Mouse (Mus musculus) lung, embryonic 15.5 days (tissue): ENCODE measurements at regions not wholly inside any gene's neighbourhood (a gene's known extent, or its start where the extent isn't known, plus 50 kb on each side); places are given as distances from the start of the nearest gene placed in this dataset.
"Not testable (repeated sequence)": the region's sequence is repeated elsewhere in the genome, so short reads cannot be mapped to it uniquely, and the experiment has no call there.

Experiments
- ATAC-seq: fragments of 200-750 bp; cut with Nextera tagmentation; 2 replicates; pipeline ENCODE4 v1.8.0; 2017; ENCODE audit warnings: moderate number of reproducible peaks, borderline replicate concordance; ENCODE audit not compliant: low FRiP score, low TSS enrichment; ENCODE audit errors: extremely low read depth
- H3K27ac ChIP-seq: fragments of 300-500 bp; sonication (generic); 2 replicates; pipeline ENCODE4 v1.5.1; 2015; ENCODE audit warnings: moderate library complexity, mild to moderate bottlenecking, inconsistent platforms
- H3K27me3 ChIP-seq: fragments of 300-500 bp; sonication (generic); 2 replicates; pipeline ENCODE4 v1.6.1; 2015; ENCODE audit warnings: inconsistent platforms
- H3K36me3 ChIP-seq: fragments of 300-500 bp; sonication (generic); 2 replicates; pipeline ENCODE4 v1.6.1; 2015; ENCODE audit warnings: inconsistent platforms
- H3K4me1 ChIP-seq: fragments of 300-500 bp; sonication (generic); 2 replicates; pipeline ENCODE4 v1.6.1; 2015; ENCODE audit warnings: inconsistent platforms
- H3K4me2 ChIP-seq: fragments of 300-500 bp; sonication (generic); 2 replicates; pipeline ENCODE4 v1.6.1; 2015; ENCODE audit warnings: inconsistent platforms, mild to moderate bottlenecking, moderate library complexity
- H3K4me3 ChIP-seq: fragments of 300-500 bp; sonication (generic); 2 replicates; pipeline ENCODE4 v1.5.1; 2015; ENCODE audit warnings: mild to moderate bottlenecking, inconsistent platforms
- H3K9ac ChIP-seq: fragments of 300-500 bp; sonication (generic); 2 replicates; pipeline ENCODE4 v1.6.1; 2015; ENCODE audit warnings: inconsistent platforms
- H3K9me3 ChIP-seq: fragments of 300-500 bp; sonication (generic); 2 replicates; pipeline ENCODE4 v1.6.1; 2016; ENCODE audit warnings: inconsistent platforms
- WGBS: fragments of 180-500 bp; shearing (Covaris S2); methylation state at CpG from one replicate; pipeline ENCODE4 v1.1.7; 2015; 5-methylcytosine and 5-hydroxymethylcytosine counted together

GRCm38 (mm10) chr9:94155581-94155980 is 382.3 kb downstream of the 1190002N15Rik start:
- Histone ChIP-seq H3K36me3 (no peaks in the 10 kb centered on the region), H3K4me2 (no peak overlapping the region), H3K4me3 (no peak overlapping the region), H3K27ac (no peak overlapping the region), H3K9me3 (no peaks in the 10 kb centered on the region), H3K4me1 (no peaks in the 10 kb centered on the region), H3K27me3 (no peaks in the 10 kb centered on the region), H3K9ac (no peak overlapping the region)
- 40% methylated on average over 2 of the region's 2 CpGs for WGBS
- no peak for ATAC-seq

DNA sequence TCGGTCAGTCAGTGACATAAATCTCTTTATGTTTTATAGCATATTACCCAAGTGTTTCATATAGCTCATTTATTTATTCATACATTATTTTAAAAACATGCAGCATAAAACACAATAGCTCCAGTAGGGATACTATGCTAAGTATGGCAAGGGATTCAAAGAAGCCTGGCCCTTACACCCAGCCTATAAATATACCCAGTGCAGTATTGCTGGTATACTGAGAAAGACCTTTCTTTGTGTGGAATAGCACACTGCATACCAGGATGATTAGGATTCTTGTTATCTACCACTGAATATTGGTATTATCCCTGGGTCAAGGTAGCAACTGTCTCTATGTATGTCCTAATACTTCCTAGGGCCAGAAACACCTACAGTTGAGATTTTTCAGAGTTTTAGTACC is 389.4 kb downstream of the 1190002N15Rik start:
- ATAC-seq, result no peak

DNA sequence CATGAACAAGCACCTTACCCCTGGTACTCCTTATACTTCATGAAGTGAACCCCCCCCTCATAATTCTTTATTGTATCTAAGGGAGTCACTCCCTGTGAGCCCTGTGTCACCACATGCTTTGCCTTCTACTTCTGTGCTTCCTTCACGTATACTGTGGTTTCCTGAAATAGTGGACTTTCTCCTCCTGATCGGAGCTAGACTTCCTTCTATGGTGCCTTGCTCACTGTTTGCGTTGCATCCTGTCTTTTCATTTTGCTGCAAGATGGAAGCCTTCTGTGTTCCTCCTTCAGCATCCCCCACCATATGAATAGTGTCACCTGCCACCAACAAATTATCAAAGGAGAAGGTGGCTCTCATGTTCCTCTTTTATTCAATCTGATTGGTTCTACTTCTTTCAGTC is 391.1 kb downstream of the 1190002N15Rik start:
- no peak overlapping the region for H3K4me3 ChIP-seq
- H3K27ac ChIP-seq, result no peak overlapping the region
- no peaks in the 10 kb centered on the region for H3K27me3 ChIP-seq
- no peak overlapping the region for H3K4me2 ChIP-seq
- 88% methylated on average over 3 of the region's 3 CpGs for WGBS
- no peak overlapping the region for H3K9ac ChIP-seq
- H3K36me3 ChIP-seq, result no peaks in the 10 kb centered on the region
- no peaks in the 10 kb centered on the region for H3K9me3 ChIP-seq
- ATAC-seq, result no peak
- no peaks in the 10 kb centered on the region for H3K4me1 ChIP-seq

More for the DNA sequence above, 389.4 kb downstream of the 1190002N15Rik start:
- Histone ChIP-seq H3K4me2 (no peak overlapping the region), H3K27me3 (no peaks in the 10 kb centered on the region), H3K4me3 (no peak overlapping the region), H3K4me1 (no peaks in the 10 kb centered on the region), H3K9ac (no peak overlapping the region), H3K9me3 (no peaks in the 10 kb centered on the region), H3K36me3 (no peaks in the 10 kb centered on the region), H3K27ac (no peak overlapping the region)
- WGBS, result 82% methylated on average over 1 of the region's 1 CpGs

DNA sequence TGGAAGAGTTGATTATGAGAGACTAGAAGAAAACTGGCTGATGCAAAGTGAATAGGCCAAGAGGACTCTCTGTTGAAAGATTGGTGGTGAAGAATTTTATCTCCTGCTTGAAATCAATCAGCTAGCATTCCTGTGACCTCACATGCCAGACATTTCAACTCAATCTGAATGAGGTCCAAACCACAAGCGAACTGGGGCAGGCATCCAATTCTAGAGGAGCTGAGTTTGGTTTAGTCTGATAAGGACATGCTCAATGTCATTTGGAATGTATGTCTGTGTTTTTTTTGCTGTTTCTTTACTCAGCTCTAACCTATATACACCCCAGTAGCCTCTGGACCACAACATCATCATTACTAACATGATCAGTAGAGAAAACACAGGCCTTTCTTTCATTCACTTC is 401.4 kb downstream of the 1190002N15Rik start:
- no peak overlapping the region for H3K9ac ChIP-seq
- no peaks in the 10 kb centered on the region for H3K36me3 ChIP-seq
- no peak overlapping the region for H3K4me3 ChIP-seq
- no peak overlapping the region for H3K27ac ChIP-seq
- no peaks in the 10 kb centered on the region for H3K9me3 ChIP-seq
- ATAC-seq, result 0 out of 2 replicates have a peak, but pooled peaks have one; percentile 42
- no peak overlapping the region for H3K4me2 ChIP-seq
- 4% methylated on average over 1 of the region's 1 CpGs for WGBS
- H3K27me3 ChIP-seq, result no peaks in the 10 kb centered on the region
- H3K4me1 ChIP-seq, result no peaks in the 10 kb centered on the region

GRCm38 (mm10) chr9:94133682-94134081 is 404.2 kb downstream of the 1190002N15Rik start:
- H3K27ac ChIP-seq, result no peak overlapping the region
- no peaks in the 10 kb centered on the region for H3K9me3 ChIP-seq
- whole genome bisulfite sequencing, result 52% methylated on average over 2 of the region's 2 CpGs
- no peak overlapping the region for H3K4me3 ChIP-seq
- H3K4me2 ChIP-seq, result no peak overlapping the region
- H3K4me1 ChIP-seq, result no peaks in the 10 kb centered on the region
- H3K9ac ChIP-seq, result no peak overlapping the region
- no peaks in the 10 kb centered on the region for H3K36me3 ChIP-seq
- no peak for ATAC-seq
- no peaks in the 10 kb centered on the region for H3K27me3 ChIP-seq

- no peak for ATAC-seq
- 56% methylated on average over 1 of the region's 1 CpGs for WGBS
Measured at GRCm38 (mm10) chr9:94131367-94131766, 406.5 kb downstream of the 1190002N15Rik start.

DNA sequence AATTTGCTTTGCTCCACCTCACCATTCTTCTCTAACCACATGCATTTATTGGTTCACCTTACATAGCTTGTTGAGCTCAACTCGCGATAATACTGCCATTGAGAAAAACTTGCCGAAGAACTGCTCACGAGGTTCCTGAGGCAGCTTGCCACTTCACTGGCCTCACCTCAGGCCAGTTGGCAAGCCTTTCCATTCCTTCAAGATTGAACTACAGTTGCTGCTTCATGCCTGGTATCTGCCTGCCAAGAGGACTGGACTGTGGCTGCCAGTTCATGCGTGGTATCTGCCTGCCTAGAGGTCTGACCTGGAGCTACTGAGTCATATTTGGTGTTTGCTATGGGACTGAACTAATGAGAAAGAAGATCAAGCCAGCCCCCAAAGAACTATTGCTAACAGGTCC is 420.9 kb downstream of the 1190002N15Rik start:
- 83% methylated on average over 5 of the region's 5 CpGs for WGBS
- Histone ChIP-seq H3K27ac (no peak overlapping the region), H3K4me1 (no peaks in the 10 kb centered on the region), H3K36me3 (no peaks in the 10 kb centered on the region), H3K27me3 (no peaks in the 10 kb centered on the region), H3K9ac (no peak overlapping the region), H3K9me3 (no peaks in the 10 kb centered on the region), H3K4me2 (no peak overlapping the region), H3K4me3 (no peak overlapping the region)
- ATAC-seq, result no peak

More at GRCm38 (mm10) chr9:94131367-94131766, 406.5 kb downstream of the 1190002N15Rik start:
- H3K36me3 ChIP-seq, result no peaks in the 10 kb centered on the region
- no peak overlapping the region for H3K27ac ChIP-seq
- no peaks in the 10 kb centered on the region for H3K9me3 ChIP-seq
- no peaks in the 10 kb centered on the region for H3K27me3 ChIP-seq
- no peaks in the 10 kb centered on the region for H3K4me1 ChIP-seq
- H3K9ac ChIP-seq, result no peak overlapping the region
- no peak overlapping the region for H3K4me2 ChIP-seq
- no peak overlapping the region for H3K4me3 ChIP-seq

DNA sequence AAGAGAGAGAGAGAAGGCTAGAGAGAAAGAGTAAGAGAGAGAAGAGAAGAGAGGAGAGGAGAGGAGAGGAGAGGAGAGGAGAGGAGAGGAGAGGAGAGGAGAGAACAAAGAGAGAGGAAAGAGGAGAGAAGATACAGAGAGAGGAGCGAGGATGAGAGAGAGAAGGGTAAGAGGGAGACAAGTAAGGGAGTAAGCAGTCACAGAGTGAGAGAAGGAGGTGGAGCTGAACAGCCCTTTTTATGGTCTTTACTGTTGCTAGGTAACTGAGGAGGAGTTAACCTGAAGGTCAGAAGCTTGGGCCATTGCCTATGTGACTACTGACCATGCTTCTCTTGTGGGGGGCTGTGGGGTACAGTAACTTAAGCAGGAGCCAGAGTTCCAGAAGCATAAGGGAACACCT is 430.2 kb downstream of the 1190002N15Rik start:
- not testable (repeated sequence) for H3K27me3 ChIP-seq, H3K4me3 ChIP-seq, H3K36me3 ChIP-seq, H3K27ac ChIP-seq, H3K4me2 ChIP-seq, H3K9me3 ChIP-seq, H3K9ac ChIP-seq, H3K4me1 ChIP-seq, ATAC-seq
- 75% methylated on average over 1 of the region's 1 CpGs for WGBS

DNA sequence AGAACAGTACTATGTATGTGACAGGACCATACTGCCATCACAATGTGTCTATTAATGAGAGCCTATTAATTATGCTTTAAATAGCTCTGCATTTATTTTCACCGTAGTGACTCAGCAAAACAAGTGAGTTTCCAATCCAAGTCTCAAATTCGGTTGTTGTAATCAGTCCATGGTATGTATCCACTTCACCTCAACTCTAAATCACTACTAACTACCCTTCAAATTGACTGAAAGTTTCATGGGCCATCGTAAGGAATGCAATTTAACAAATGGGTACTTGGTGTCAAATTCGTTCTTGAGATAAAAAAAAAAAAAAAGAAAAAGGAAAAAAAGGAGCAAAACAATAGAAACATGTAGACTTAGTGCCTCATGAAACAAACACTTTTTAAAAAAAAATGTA is 433.2 kb downstream of the 1190002N15Rik start:
- H3K4me1 ChIP-seq, result no peaks in the 10 kb centered on the region
- no peak overlapping the region for H3K27ac ChIP-seq
- no peak overlapping the region for H3K4me2 ChIP-seq
- H3K27me3 ChIP-seq, result no peaks in the 10 kb centered on the region
- WGBS, result 77% methylated on average over 4 of the region's 4 CpGs
- no peaks in the 10 kb centered on the region for H3K9me3 ChIP-seq
- no peak for ATAC-seq
- H3K36me3 ChIP-seq, result no peaks in the 10 kb centered on the region
- no peak overlapping the region for H3K9ac ChIP-seq
- H3K4me3 ChIP-seq, result no peak overlapping the region

GRCm38 (mm10) chr9:94101958-94102357 is 435.9 kb downstream of the 1190002N15Rik start:
- 50% methylated on average over 3 of the region's 3 CpGs for WGBS
- Histone ChIP-seq H3K27ac (no peak overlapping the region), H3K4me2 (no peak overlapping the region), H3K9ac (no peak overlapping the region), H3K4me3 (no peak overlapping the region), H3K4me1 (no peaks in the 10 kb centered on the region), H3K9me3 (no peaks in the 10 kb centered on the region), H3K36me3 (no peaks in the 10 kb centered on the region), H3K27me3 (no peaks in the 10 kb centered on the region)
- no peak for ATAC-seq

DNA sequence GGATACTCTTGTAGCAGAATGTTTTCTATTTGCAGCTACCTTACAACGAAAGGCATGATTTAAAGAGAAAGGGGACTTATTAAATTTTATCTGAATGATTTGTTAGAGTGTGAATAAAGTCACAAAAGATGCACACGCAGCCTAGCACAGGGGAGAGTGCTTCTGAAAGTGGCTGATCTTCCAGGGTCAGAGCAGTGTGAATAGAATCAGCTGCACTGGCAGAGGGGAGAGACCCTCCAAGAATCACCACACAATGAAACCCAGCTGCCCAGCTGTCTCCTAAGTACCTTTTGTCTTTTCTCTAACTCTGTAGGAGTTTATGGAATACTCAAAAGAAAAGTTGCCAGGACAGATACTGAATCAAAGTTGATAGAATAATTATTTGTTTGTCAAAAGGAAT is 443.1 kb downstream of the 1190002N15Rik start:
- Histone ChIP-seq H3K4me2 (no peak overlapping the region), H3K9ac (no peak overlapping the region), H3K4me1 (no peaks in the 10 kb centered on the region), H3K27me3 (no peaks in the 10 kb centered on the region), H3K4me3 (no peak overlapping the region), H3K27ac (no peak overlapping the region), H3K9me3 (no peaks in the 10 kb centered on the region), H3K36me3 (no peaks in the 10 kb centered on the region)
- no peak for ATAC-seq
- 65% methylated on average over 2 of the region's 2 CpGs for WGBS

GRCm38 (mm10) chr9:94091658-94092225 is 446.1 kb downstream of the 1190002N15Rik start:
- Histone ChIP-seq H3K27me3 (no peaks in the 10 kb centered on the region), H3K4me2 (no peak overlapping the region), H3K4me3 (no peak overlapping the region), H3K9me3 (no peaks in the 10 kb centered on the region), H3K4me1 (no peaks in the 10 kb centered on the region), H3K36me3 (no peaks in the 10 kb centered on the region), H3K27ac (no peak overlapping the region), H3K9ac (no peak overlapping the region)
- ATAC-seq, result no peak
- WGBS, result 50% methylated on average over 7 of the region's 7 CpGs

DNA sequence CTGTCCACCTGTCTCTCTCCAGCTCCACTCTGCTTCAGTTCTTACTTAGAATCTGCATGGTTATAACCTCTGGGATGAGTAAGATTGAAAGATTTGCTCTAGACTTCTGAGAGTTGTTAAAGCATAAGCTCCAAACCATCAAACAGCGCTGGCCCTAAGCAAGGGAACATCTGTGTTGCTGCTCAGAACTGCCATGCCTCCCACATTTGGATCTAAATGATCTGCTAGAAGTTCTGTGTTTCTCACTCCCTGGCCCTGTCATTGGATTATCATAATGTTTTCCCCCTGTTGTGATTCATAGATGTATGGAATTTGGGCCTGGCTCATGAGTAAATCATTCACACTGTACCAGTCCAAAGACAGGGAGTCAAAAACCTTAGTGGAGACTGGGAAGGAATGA is 448.1 kb downstream of the 1190002N15Rik start:
- ATAC-seq, result no peak
- H3K4me3 ChIP-seq, result no peak overlapping the region
- no peak overlapping the region for H3K4me2 ChIP-seq
- no peaks in the 10 kb centered on the region for H3K27me3 ChIP-seq
- no peak overlapping the region for H3K9ac ChIP-seq
- 82% methylated on average over 1 of the region's 1 CpGs for WGBS
- H3K9me3 ChIP-seq, result no peaks in the 10 kb centered on the region
- H3K27ac ChIP-seq, result no peak overlapping the region
- no peaks in the 10 kb centered on the region for H3K4me1 ChIP-seq
- H3K36me3 ChIP-seq, result no peaks in the 10 kb centered on the region
